Mouse (Mus musculus) forebrain, postnatal 0 days (tissue): ENCODE results near the gene Gja6. TPM values are rescaled to one million over a fixed set of nuclear protein-coding genes. Genes with fewer than 3 reads are reported as not detected.

ENCODE experiments used
- ATAC-seq: fragments of 200-750 bp; cut with Nextera tagmentation; 2 replicates; pipeline ENCODE4 v1.8.0; 2017; ENCODE audit warnings: mild to moderate bottlenecking, moderate library complexity
- DNase-seq: peaks from one replicate; pipeline ENCODE4 v3.0.0-alpha.2; 2015
- H3K27ac ChIP-seq: fragments of 300-500 bp; sonication (generic); 2 replicates; pipeline ENCODE4 v1.5.1; 2014; ENCODE audit warnings: low read depth, mild to moderate bottlenecking, antibody characterized with exemption, low read length, moderate library complexity, mixed read lengths
- H3K27me3 ChIP-seq: fragments of 300-500 bp; sonication (generic); 2 replicates; pipeline ENCODE4 v1.6.1; 2014; ENCODE audit warnings: mild to moderate bottlenecking, low read length, mixed read lengths; ENCODE audit not compliant: insufficient read depth
- H3K36me3 ChIP-seq: fragments of 300-500 bp; sonication (generic); 2 replicates; pipeline ENCODE4 v1.6.1; 2014; ENCODE audit warnings: mild to moderate bottlenecking, moderate library complexity; ENCODE audit not compliant: insufficient read depth
- H3K4me1 ChIP-seq: fragments of 300-500 bp; sonication (generic); 2 replicates; pipeline ENCODE4 v1.6.1; 2014; ENCODE audit warnings: antibody characterized with exemption; ENCODE audit not compliant: insufficient read depth
- H3K4me2 ChIP-seq: fragments of 300-500 bp; sonication (generic); 2 replicates; pipeline ENCODE4 v1.6.1; 2014; ENCODE audit warnings: low read depth, mild to moderate bottlenecking, moderate library complexity
- H3K4me3 ChIP-seq: fragments of 300-500 bp; sonication (generic); 2 replicates; pipeline ENCODE4 v1.5.1; 2014; ENCODE audit warnings: low read depth, low read length, mixed read lengths
- H3K9ac ChIP-seq: fragments of 300-500 bp; sonication (generic); 2 replicates; pipeline ENCODE4 v1.6.1; 2014; ENCODE audit warnings: mild to moderate bottlenecking
- H3K9me3 ChIP-seq: fragments of 300-500 bp; sonication (generic); 2 replicates; pipeline ENCODE4 v1.6.1; 2016; ENCODE audit warnings: low read length
- CTCF ChIP-seq: sonication (generic); IDR thresholded peaks from 2 replicates; pipeline ENCODE4 v1.5.1; 2016; ENCODE audit warnings: antibody characterized with exemption, control low read depth, low read depth
- WGBS: fragments of 180-500 bp; shearing (Covaris S2); extraction: QIAGEN DNeasy Blood & Tissue Kit; methylation state at CpG from one replicate; pipeline ENCODE4 v1.1.7; 2014; 5-methylcytosine and 5-hydroxymethylcytosine counted together
- polyA plus RNA-seq: library from polyadenylated mRNA; unstranded; fragments of >200 nt; fragmentation: Nextera tagmentation; extraction: Ambion mirVana; gene quantifications from 2 replicates; pipeline ENCODE4 v1.2.1, GENCODE M21; 2015
- total RNA-seq: library from RNA; depleted of rRNA; stranded (reverse); fragments of >200 nt; gene quantifications from 2 replicates; pipeline ENCODE4 v1.2.3, GENCODE M21; 2014

The Gja6 gene
- total and polyA plus RNA-seq, 2 experiments from 2014 or later, result 0.07 to 0.67 TPM

DNA sequence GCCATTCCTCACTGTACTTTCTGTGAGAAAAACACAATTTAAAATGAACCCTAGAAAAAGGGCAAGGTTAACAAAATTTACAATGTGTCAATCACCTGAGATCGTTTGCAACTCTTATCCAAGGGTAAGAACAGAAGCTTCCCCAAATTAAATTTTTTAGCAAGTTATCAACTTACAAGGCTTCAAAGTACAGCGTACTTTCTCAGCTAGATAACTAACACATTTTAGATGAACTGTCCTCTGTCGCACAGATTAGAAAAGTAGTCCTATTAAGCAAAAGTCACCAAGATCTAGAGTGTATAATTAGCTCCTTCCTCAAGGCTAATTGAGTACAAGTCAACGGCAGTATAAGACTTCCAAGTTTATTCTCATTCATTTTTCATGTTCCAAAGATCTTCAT is 939 bp downstream of the Gja6 start:
- Histone ChIP-seq H3K9me3 (no peaks in the 10 kb centered on the region), H3K4me3 (no peak overlapping the region), H3K4me2 (no peak overlapping the region), H3K27ac (no peak overlapping the region), H3K36me3 (no peaks in the 10 kb centered on the region), H3K4me1 (no peaks in the 10 kb centered on the region), H3K27me3 (no peaks in the 10 kb centered on the region), H3K9ac (no peak overlapping the region)
- 74% methylated on average over 4 of the region's 4 CpGs for WGBS
- TF ChIP-seq CTCF, result no peak
- no peak for DNase-seq
- no peak for ATAC-seq

DNA sequence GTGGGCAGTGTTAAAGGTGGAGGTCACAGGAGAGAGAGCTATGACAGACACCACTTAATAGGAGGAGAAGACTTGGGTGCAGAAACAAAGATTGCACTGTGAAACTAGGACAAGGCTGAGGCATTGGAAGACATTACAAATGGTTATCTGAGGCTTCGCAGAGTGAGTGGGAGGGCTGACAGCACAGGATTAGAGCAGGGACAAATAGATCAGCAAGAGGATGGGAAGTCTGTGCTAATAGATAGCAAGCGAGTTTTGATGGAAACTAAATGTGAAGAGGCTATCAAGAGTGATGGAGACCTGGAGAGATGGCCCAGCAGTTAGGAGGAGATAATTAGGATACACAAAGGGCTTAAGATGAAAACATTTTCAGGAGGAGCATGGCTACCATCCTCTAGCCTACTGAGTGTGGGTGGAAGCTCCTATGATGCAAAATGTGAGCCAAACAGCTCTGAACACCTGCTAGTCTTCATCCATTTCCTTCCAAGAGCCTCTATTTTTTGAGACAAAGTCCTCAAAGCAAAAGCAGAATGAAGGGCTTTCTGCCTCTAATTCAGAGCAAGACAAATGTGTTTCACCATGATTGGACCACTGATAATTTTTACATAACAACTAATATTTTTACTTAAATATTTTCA is 1.7 kb downstream of the Gja6 start:
- Histone ChIP-seq H3K36me3 (no peaks in the 10 kb centered on the region), H3K4me3 (no peak overlapping the region), H3K27ac (no peak overlapping the region), H3K4me1 (no peaks in the 10 kb centered on the region), H3K4me2 (no peak overlapping the region), H3K27me3 (no peaks in the 10 kb centered on the region), H3K9ac (no peak overlapping the region), H3K9me3 (no peaks in the 10 kb centered on the region)
- 71% methylated on average over 2 of the region's 2 CpGs for WGBS
- DNase-seq (no peak), ATAC-seq (no peak)
- TF ChIP-seq CTCF, result no peak

DNA sequence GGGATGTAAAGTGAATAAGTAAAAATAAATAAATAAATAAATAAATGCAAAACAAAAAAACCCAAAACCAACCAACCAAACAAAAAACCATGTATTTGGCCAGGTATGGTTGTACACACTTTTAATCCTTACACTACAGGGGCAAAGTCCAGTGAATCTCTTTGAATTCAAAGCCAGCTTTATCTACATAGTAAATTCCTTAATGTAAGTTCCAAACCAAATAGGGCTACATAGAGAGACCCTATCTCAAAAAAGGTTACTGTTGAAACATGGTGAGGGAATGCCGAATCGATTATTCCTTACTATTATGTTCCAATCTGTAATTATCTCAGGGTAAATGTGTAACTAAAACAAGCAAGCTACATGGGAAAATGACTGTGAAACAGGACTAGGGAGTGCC is 5.7 kb downstream of the Gja6 start:
- TF ChIP-seq CTCF, result no peak
- DNase-seq (no peak), ATAC-seq (no peak)
- Histone ChIP-seq H3K4me2 (no peak overlapping the region), H3K9me3 (no peaks in the 10 kb centered on the region), H3K4me1 (no peaks in the 10 kb centered on the region), H3K4me3 (no peak overlapping the region), H3K27me3 (no peaks in the 10 kb centered on the region), H3K27ac (no peak overlapping the region), H3K36me3 (no peaks in the 10 kb centered on the region), H3K9ac (no peak overlapping the region)
- 87% methylated on average over 2 of the region's 2 CpGs for WGBS

DNA sequence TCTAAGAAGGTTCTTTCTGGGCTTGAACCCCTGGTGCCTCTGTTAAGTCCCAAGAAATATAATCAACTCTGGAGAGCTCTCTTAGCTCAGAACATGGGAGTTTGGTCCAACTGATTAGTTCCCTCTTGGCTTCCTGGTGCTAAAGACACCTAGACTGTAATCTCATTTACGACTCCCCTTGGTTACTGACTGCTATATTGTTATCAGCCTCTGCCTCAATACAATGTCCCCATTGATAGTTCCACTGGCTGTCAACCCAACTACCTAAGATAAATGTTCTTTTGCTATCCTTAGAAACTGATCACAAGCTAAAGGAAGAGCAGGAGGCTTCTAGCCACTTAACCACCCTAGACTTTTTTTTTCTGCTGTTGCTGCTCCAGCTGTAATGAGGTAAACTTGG is 14.8 kb downstream of the Gja6 start:
- Histone ChIP-seq H3K4me3 (no peak overlapping the region), H3K4me1 (no peaks in the 10 kb centered on the region), H3K27ac (no peak overlapping the region), H3K4me2 (no peak overlapping the region), H3K9me3 (no peaks in the 10 kb centered on the region), H3K27me3 (no peaks in the 10 kb centered on the region), H3K9ac (no peak overlapping the region), H3K36me3 (no peaks in the 10 kb centered on the region)
- TF ChIP-seq CTCF, result no peak
- no peak for DNase-seq
- 48% methylated on average over 1 of the region's 1 CpGs for WGBS
- no peak for ATAC-seq

DNA sequence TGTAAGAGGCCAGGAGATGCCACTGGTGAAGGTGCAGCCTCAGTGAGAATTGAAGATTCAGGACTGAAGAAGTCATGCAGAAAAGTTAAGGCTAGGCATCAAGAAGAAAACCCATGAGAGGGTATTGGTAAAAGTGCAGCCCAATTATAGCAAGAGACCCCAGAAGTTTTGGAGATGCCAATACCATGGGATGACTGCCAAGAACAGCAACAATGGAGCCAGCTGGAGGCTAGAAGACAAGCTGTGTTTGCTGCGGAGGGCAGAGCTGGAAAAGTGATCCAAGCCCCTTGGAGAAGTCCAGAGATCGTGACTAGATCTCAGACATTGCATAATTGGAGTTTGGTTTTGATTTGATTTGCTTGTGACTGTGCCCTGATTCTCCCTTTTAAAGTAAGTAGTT is 20.6 kb downstream of the Gja6 start:
- WGBS, result 36% methylated on average over 2 of the region's 2 CpGs

DNA sequence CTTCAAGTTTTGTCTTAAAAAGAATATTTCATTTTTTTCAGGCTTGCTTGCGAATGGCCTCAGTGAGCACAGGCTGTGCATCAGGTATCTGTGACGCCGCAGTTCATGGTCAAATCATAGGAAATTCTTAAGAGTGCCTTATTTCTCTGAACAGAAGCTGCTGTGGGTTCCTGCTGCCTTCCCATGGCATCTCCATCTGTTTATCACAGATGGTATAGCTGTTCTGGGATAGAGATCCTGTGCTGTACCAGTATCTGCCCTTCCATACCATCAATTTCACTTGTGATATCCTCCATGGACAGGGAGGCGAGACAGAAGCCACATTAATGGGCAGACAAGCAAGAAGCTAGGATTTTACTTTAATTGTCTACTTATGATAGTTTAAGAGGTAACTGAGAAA is 40.3 kb downstream of the Gja6 start:
- ATAC-seq, result peak; percentile 62
- H3K4me3 ChIP-seq, result no peak overlapping the region
- WGBS, result 70% methylated on average over 4 of the region's 4 CpGs

More for the DNA sequence above, 20.6 kb downstream of the Gja6 start:
- H3K9me3 ChIP-seq, result no peaks in the 10 kb centered on the region
- H3K27me3 ChIP-seq, result no peaks in the 10 kb centered on the region
- ATAC-seq (no peak), DNase-seq (peak; percentile 31)
- no peak for TF ChIP-seq CTCF
- no peak overlapping the region for H3K4me3 ChIP-seq
- H3K4me2 ChIP-seq, result no peak overlapping the region
- H3K9ac ChIP-seq, result no peak overlapping the region
- H3K4me1 ChIP-seq, result no peaks in the 10 kb centered on the region
- no peaks in the 10 kb centered on the region for H3K36me3 ChIP-seq
- no peak overlapping the region for H3K27ac ChIP-seq

DNA sequence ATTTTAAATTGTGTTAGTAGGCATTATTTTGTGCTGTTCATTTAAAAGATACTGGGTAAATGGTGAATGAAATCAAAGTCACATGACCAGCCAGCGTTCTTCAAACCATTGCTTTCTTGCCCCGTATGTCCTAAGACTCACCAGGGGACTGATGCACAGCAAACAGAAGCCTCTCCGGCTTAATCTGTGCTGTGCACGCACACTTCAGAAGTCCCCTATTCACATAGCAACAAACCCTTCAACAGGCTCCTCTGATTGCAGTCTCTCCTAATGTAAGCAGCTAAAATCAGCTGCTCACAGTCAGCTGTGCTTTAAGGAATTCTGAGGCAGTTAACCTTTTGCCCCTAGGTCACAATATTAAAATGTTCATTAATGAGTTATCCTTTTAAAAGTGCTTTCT is 41.8 kb downstream of the Gja6 start:
- Histone ChIP-seq H3K9me3 (no peaks in the 10 kb centered on the region), H3K27ac (no peak overlapping the region), H3K27me3 (no peaks in the 10 kb centered on the region), H3K9ac (no peak overlapping the region), H3K4me2 (no peak overlapping the region), H3K4me1 (no peaks in the 10 kb centered on the region), H3K36me3 (no peaks in the 10 kb centered on the region), H3K4me3 (no peak overlapping the region)
- TF ChIP-seq CTCF, result no peak
- DNase-seq (no peak), ATAC-seq (no peak)
- WGBS, result 54% methylated on average over 4 of the region's 4 CpGs

More for the DNA sequence above, 40.3 kb downstream of the Gja6 start:
- H3K27me3 ChIP-seq, result no peaks in the 10 kb centered on the region
- no peak for TF ChIP-seq CTCF
- no peak overlapping the region for H3K9ac ChIP-seq
- H3K4me2 ChIP-seq, result no peak overlapping the region
- H3K27ac ChIP-seq, result no peak overlapping the region
- no peaks in the 10 kb centered on the region for H3K4me1 ChIP-seq
- H3K36me3 ChIP-seq, result no peaks in the 10 kb centered on the region
- no peaks in the 10 kb centered on the region for H3K9me3 ChIP-seq
- DNase-seq, result peak; percentile 14
